Mouse (Mus musculus) heart, embryonic 11.5 days (tissue): Measurements from ENCODE around the gene Slc6a12. TPM values are rescaled to one million over a fixed set of nuclear protein-coding genes. Genes with fewer than 3 reads are reported as not detected.

Source experiments
- ATAC-seq: fragments of 200-750 bp; cut with Nextera tagmentation; replicated peaks from 2 replicates; pipeline ENCODE4 v1.8.0; 2017; ENCODE audit warnings: moderate library complexity; ENCODE audit not compliant: insufficient number of reproducible peaks, low FRiP score, low TSS enrichment
- H3K27ac ChIP-seq: fragments of 300-500 bp; sonication (generic); 2 replicates; pipeline ENCODE4 v1.5.1; 2014; ENCODE audit warnings: mild to moderate bottlenecking, low read depth, low read length
- H3K27me3 ChIP-seq: fragments of 300-500 bp; sonication (generic); 2 replicates; pipeline ENCODE4 v1.6.1; 2014; ENCODE audit warnings: mild to moderate bottlenecking, low read length, mixed read lengths; ENCODE audit not compliant: control insufficient read depth, insufficient read depth
- H3K36me3 ChIP-seq: fragments of 300-500 bp; sonication (generic); 2 replicates; pipeline ENCODE4 v1.6.1; 2014; ENCODE audit warnings: mild to moderate bottlenecking, low read length, moderate library complexity, mixed read lengths; ENCODE audit not compliant: control insufficient read depth, insufficient read depth
- H3K4me1 ChIP-seq: fragments of 300-500 bp; sonication (generic); 2 replicates; pipeline ENCODE4 v1.6.1; 2014; ENCODE audit warnings: low read length; ENCODE audit not compliant: control insufficient read depth, insufficient read depth
- H3K4me2 ChIP-seq: fragments of 300-500 bp; sonication (generic); 2 replicates; pipeline ENCODE4 v1.6.1; 2014; ENCODE audit warnings: mild to moderate bottlenecking, moderate library complexity
- H3K4me3 ChIP-seq: fragments of 300-500 bp; sonication (generic); 2 replicates; pipeline ENCODE4 v1.5.1; 2014; ENCODE audit warnings: low read depth, low read length
- H3K9ac ChIP-seq: fragments of 300-500 bp; sonication (generic); 2 replicates; pipeline ENCODE4 v1.6.1; 2014; ENCODE audit warnings: mild to moderate bottlenecking, low read depth, low read length, moderate library complexity
- H3K9me3 ChIP-seq: fragments of 300-500 bp; sonication (generic); replicated peaks from 2 replicates; pipeline ENCODE4 v1.6.1; 2016; ENCODE audit warnings: low read length; ENCODE audit not compliant: control insufficient read depth
- WGBS: fragments of 180-500 bp; shearing (Covaris S2); extraction: QIAGEN DNeasy Blood & Tissue Kit; methylation state at CpG from one replicate; pipeline ENCODE4 v1.1.7; 2014; ENCODE audit not compliant: insufficient replicate concordance; 5-methylcytosine and 5-hydroxymethylcytosine counted together
- microRNA-seq: library from miRNA; unstranded; fragments of <30 nt; microRNA quantifications from one replicate; pipeline ENCODE4, GENCODE M21; 2016; ENCODE audit warnings: borderline number of aligned reads
- polyA plus RNA-seq: library from polyadenylated mRNA; unstranded; fragments of >200 nt; fragmentation: Nextera tagmentation; extraction: Ambion mirVana; gene quantifications from 2 replicates; pipeline ENCODE4 v1.2.1, GENCODE M21; 2014

Slc6a12 gene
- polyA plus RNA-seq, 1 experiment from 2014 or later: 0.24 TPM

GRCm38 (mm10) chr6:121407571-121408011, 64.7 kb downstream of the Slc6a12 start:
- Histone ChIP-seq H3K36me3 (no peaks in the 10 kb centered on the region), H3K27ac (no peak overlapping the region), H3K4me1 (no peaks in the 10 kb centered on the region), H3K9ac (no peak overlapping the region), H3K4me3 (no peak overlapping the region), H3K4me2 (no peak overlapping the region), H3K27me3 (peaks cover 29% of the 10 kb centered on the region), H3K9me3 (no peaks in the 10 kb centered on the region)
- no peak for ATAC-seq
- WGBS: 51% methylated on average over 5 of the region's 5 CpGs

- peak; percentile 39; the same call in 1 of the 2 replicates for ATAC-seq
- Histone ChIP-seq H3K4me3 (peak overlapping the region; percentile 28), H3K27me3 (peaks cover 55% of the 10 kb centered on the region), H3K9me3 (no peaks in the 10 kb centered on the region), H3K27ac (no peak overlapping the region), H3K4me2 (peak overlapping the region; percentile 58), H3K9ac (no peak overlapping the region), H3K4me1 (no peaks in the 10 kb centered on the region), H3K36me3 (no peaks in the 10 kb centered on the region)
- 2% methylated on average over 41 of the region's 46 CpGs for WGBS
Measured at GRCm38 (mm10) chr6:121412558-121413297, 69.9 kb downstream of the Slc6a12 start.

Small RNA genes lying within 50 kb of the gene (microRNA-seq; reads per million reads assigned to microRNA genes)
- not detected for gene Gm24855

Other genes starting within 250 kb of the Slc6a12 start
- gene Mical3, start 212.1 kb upstream of the Slc6a12 start, polyA plus RNA-seq: 32.3 and 53.2 TPM in 2 replicates
- 3.8 and 4.1 TPM in 2 replicates for gene Pex26, start 159.4 kb upstream of the Slc6a12 start, polyA plus RNA-seq
- 0.59 and 1.0 TPM in 2 replicates for gene Tuba8, start 132.4 kb upstream of the Slc6a12 start, polyA plus RNA-seq
- 0.67 and 0.99 TPM in 2 replicates for gene Usp18, start 97.2 kb upstream of the Slc6a12 start, polyA plus RNA-seq
- gene Slc6a13, start 42.8 kb upstream of the Slc6a12 start, polyA plus RNA-seq: 8.4 and 10.6 TPM in 2 replicates
- 0.04 TPM in 1 of 2 replicates, not detected in the other for gene Iqsec3, start 130.6 kb downstream of the Slc6a12 start, polyA plus RNA-seq